In the genomic region with DNA sequence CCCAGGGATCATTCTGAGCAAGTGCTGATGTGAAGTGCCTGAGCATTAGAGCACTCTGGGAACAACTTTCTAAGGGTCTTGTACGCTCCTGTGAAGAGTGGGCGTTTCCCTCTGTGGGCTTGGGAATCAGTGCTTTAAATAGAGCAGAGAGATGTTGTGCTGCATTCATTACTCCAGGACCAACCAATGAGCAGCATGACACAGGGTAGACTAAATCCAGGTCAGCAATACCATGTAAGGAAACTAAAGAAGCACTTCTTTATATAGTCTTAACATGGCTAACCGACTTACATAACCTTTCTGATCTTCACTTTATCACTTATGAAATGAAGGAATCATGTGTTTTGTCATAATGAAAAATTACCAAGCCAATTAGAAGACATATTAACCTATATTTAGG, we compare ENCODE assay signal across 17 mouse cellular contexts.
"Had no signal": no experiment of that assay in that cellular context is flagged by ENCODE, and none has a peak within 500 bp of the region (broad histone marks: within the 10 kb centered on the region; RNA-seq: fewer than 3 reads in every experiment).

No protein-coding gene starts in this region.

- DNase-seq: lung, adult 18-20 months; lung, embryonic 14.5 days; lung, postnatal 10 days; lung, postnatal 4 days; retina, postnatal 1 day; right cerebral cortex, adult 18-20 months; right cerebral cortex, postnatal 25 days; right cerebral cortex, postnatal 4 days; spleen, adult 18-20 months; thymus, adult 18-20 months; thymus, postnatal 14 days; thymus, postnatal 36 days had no signal

- ATAC-seq: midbrain, embryonic 16.5 days had no signal

- H3K4me1 ChIP-seq: neural tube, embryonic 13.5 days; neural tube, embryonic 15.5 days had no signal

- H3K4me3 ChIP-seq: myocyte; neural tube, embryonic 13.5 days; neural tube, embryonic 15.5 days had no signal

- H3K9me3 ChIP-seq: neural tube, embryonic 13.5 days; neural tube, embryonic 15.5 days had no signal

- H3K27ac ChIP-seq: neural tube, embryonic 13.5 days; neural tube, embryonic 15.5 days had no signal

- H3K9ac ChIP-seq: lung, embryonic 14.5 days; neural tube, embryonic 13.5 days; neural tube, embryonic 15.5 days had no signal

- H3K27me3 ChIP-seq: neural tube, embryonic 13.5 days; neural tube, embryonic 15.5 days had no signal

- H3K4me2 ChIP-seq: lung, embryonic 14.5 days; midbrain, embryonic 11.5 days; neural tube, embryonic 13.5 days; neural tube, embryonic 15.5 days had no signal

- H3K36me3 ChIP-seq: neural tube, embryonic 13.5 days; neural tube, embryonic 15.5 days had no signal
